In the genomic region with DNA sequence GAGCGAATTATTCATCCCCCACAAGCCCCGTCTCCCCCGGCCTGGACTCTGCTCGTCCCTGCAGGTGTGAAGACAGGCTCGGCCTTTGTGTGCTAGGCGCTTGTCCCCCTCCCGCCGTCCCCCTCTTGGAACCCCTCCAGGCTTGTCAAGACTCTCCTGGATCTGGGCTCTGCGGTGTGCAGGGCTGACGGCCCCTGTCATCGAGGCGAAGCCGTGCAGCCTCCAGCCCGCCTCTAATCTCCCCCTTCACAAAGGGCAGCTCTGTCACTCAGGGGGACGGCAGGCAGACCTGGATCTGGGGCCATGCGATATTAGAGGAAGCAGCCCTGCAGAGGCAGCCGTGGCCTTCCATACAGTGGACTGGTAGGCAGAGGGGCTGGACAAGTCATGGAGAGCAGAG, we compare ENCODE assay signal across 9 mouse cellular contexts. TPM values are rescaled to one million over a fixed set of nuclear protein-coding genes. Genes with fewer than 3 reads are reported as not detected.
DNase-seq lines count a peak whose midpoint lies in the region; ATAC-seq and TF ChIP-seq lines count a peak whose summit lies in the region.
"Had no signal": no experiment of that assay in that cellular context is flagged by ENCODE, and none has a peak within 500 bp of the region (broad histone marks: within the 10 kb centered on the region; RNA-seq: fewer than 3 reads in every experiment).

No protein-coding gene starts in this region.

- H3K4me2 ChIP-seq in liver, embryonic 12.5 days: peak overlapping the region; percentile 43
- no peak overlapping the region for H3K4me2 ChIP-seq in liver, postnatal 0 days (ENCODE audit: low read depth, low read length)
- H3K4me2 ChIP-seq in forebrain, embryonic 11.5 days (ENCODE audit: low read depth, low read length, severe bottlenecking): peak overlapping the region; percentile 36; the same call in 1 of the 2 replicates
- peak overlapping the region; percentile 21; the same call in 1 of the 2 replicates for H3K4me2 ChIP-seq in neural tube, embryonic 14.5 days (ENCODE audit: low read depth, low read length)

- H3K4me3 ChIP-seq in liver, embryonic 12.5 days: no peak overlapping the region
- H3K4me3 ChIP-seq in liver, postnatal 0 days (ENCODE audit: low read depth, low read length): no peak overlapping the region
- no peak overlapping the region for H3K4me3 ChIP-seq in forebrain, embryonic 11.5 days (ENCODE audit: low read depth, low read length)
- H3K4me3 ChIP-seq in limb, embryonic 10.5 days: peak overlapping the region; percentile 18; the same call in 1 of the 2 replicates
- no peak overlapping the region for H3K4me3 ChIP-seq in neural tube, embryonic 14.5 days (ENCODE audit: low read depth, low read length)

- no peak for DNase-seq in liver, postnatal 0 days
- peak; percentile 68 for DNase-seq in forebrain, embryonic 11.5 days (ENCODE audit: low spot score)
- DNase-seq in limb, embryonic 10.5 days (ENCODE audit: low spot score): no peak
- DNase-seq in layer of hippocampus, adult 9-11 months: no peak
- DNase-seq in cerebellum, adult 18-20 months: no peak
- DNase-seq: kidney, adult 11 months had no signal

- H3K9ac ChIP-seq in liver, embryonic 12.5 days: no peak overlapping the region
- H3K9ac ChIP-seq in liver, postnatal 0 days (replicated peaks): no peak overlapping the region
- 0 out of 2 replicates have a peak overlapping the region, but pooled peaks have one; percentile 6 for H3K9ac ChIP-seq in forebrain, embryonic 11.5 days (ENCODE audit: low read length)
- H3K9ac ChIP-seq in neural tube, embryonic 14.5 days (replicated peaks; ENCODE audit: low read depth, low read length): peak overlapping the region; percentile 25; the same call in 1 of the 2 replicates

- peaks cover 18% of the 10 kb centered on the region for H3K4me1 ChIP-seq in liver, embryonic 12.5 days
- peaks cover 5% of the 10 kb centered on the region; the same call in 1 of the 2 replicates for H3K4me1 ChIP-seq in liver, postnatal 0 days (ENCODE audit: insufficient read depth)
- peaks cover 4% of the 10 kb centered on the region; the same call in 1 of the 2 replicates for H3K4me1 ChIP-seq in forebrain, embryonic 11.5 days (replicated peaks; ENCODE audit: control insufficient read depth, insufficient read depth, low read length)
- H3K4me1 ChIP-seq in limb, embryonic 10.5 days: peaks cover 28% of the 10 kb centered on the region
- H3K4me1 ChIP-seq in neural tube, embryonic 14.5 days (ENCODE audit: control insufficient read depth, insufficient read depth, low read length): peaks cover 9% of the 10 kb centered on the region

- no peak for TF ChIP-seq EP300 in liver, postnatal 0 days (IDR thresholded peaks at IDR 0.05; ENCODE audit: low read depth)

- 16% methylated on average over 17 of the region's 17 CpGs for WGBS in liver, embryonic 12.5 days (ENCODE audit: insufficient replicate concordance)
- 21% methylated on average over 17 of the region's 17 CpGs for WGBS in liver, postnatal 0 days (ENCODE audit: insufficient replicate concordance)
- 3% methylated on average over 17 of the region's 17 CpGs for WGBS in forebrain, embryonic 11.5 days
- WGBS in limb, embryonic 10.5 days: 19% methylated on average over 17 of the region's 17 CpGs
- 2% methylated on average over 17 of the region's 17 CpGs for whole genome bisulfite sequencing in neural tube, embryonic 14.5 days

- ATAC-seq in liver, embryonic 12.5 days: no peak
- ATAC-seq in liver, postnatal 0 days: no peak
- peak; percentile 66 for ATAC-seq in forebrain, embryonic 11.5 days (replicated peaks; ENCODE audit: low FRiP score)
- ATAC-seq in neural tube, embryonic 14.5 days (ENCODE audit: low read depth): peak; percentile 54; the same call in 1 of the 2 replicates
- ATAC-seq in inflammation-experienced regulatory T-cells, adult 6 months: no peak

- H3K9me3 ChIP-seq in liver, embryonic 12.5 days (replicated peaks): no peaks in the 10 kb centered on the region
- no peaks in the 10 kb centered on the region for H3K9me3 ChIP-seq in liver, postnatal 0 days (ENCODE audit: low read length)
- H3K9me3 ChIP-seq in forebrain, embryonic 11.5 days (ENCODE audit: control insufficient read depth, low read length): no peaks in the 10 kb centered on the region
- no peaks in the 10 kb centered on the region for H3K9me3 ChIP-seq in limb, embryonic 10.5 days (replicated peaks)
- H3K9me3 ChIP-seq in neural tube, embryonic 14.5 days (ENCODE audit: control insufficient read depth, low read length): no peaks in the 10 kb centered on the region

- TF ChIP-seq CTCF in liver, postnatal 0 days (IDR thresholded peaks at IDR 0.05; ENCODE audit: low read depth): no peak

- peaks cover 44% of the 10 kb centered on the region for H3K27me3 ChIP-seq in liver, embryonic 12.5 days (replicated peaks)
- peaks cover 24% of the 10 kb centered on the region for H3K27me3 ChIP-seq in liver, postnatal 0 days (ENCODE audit: insufficient read depth, low read length)
- H3K27me3 ChIP-seq in forebrain, embryonic 11.5 days (ENCODE audit: control insufficient read depth, insufficient read depth, low read length): no peaks in the 10 kb centered on the region
- peaks cover 57% of the 10 kb centered on the region for H3K27me3 ChIP-seq in limb, embryonic 10.5 days (ENCODE audit: low read depth, poor library complexity, severe bottlenecking)
- H3K27me3 ChIP-seq in neural tube, embryonic 14.5 days (ENCODE audit: control insufficient read depth, insufficient read depth, low read length): no peaks in the 10 kb centered on the region

- H3K27ac ChIP-seq in liver, embryonic 12.5 days: no peak overlapping the region
- no peak overlapping the region for H3K27ac ChIP-seq in liver, postnatal 0 days (ENCODE audit: low read depth)
- H3K27ac ChIP-seq in forebrain, embryonic 11.5 days (ENCODE audit: low read depth, low read length): no peak overlapping the region
- peak overlapping the region; percentile 34; the same call in 1 of the 2 replicates for H3K27ac ChIP-seq in limb, embryonic 10.5 days
- H3K27ac ChIP-seq in neural tube, embryonic 14.5 days (ENCODE audit: low read depth, low read length): no peak overlapping the region

- H3K36me3 ChIP-seq in liver, embryonic 12.5 days: no peaks in the 10 kb centered on the region
- no peaks in the 10 kb centered on the region for H3K36me3 ChIP-seq in liver, postnatal 0 days (replicated peaks; ENCODE audit: insufficient read depth, low read length)
- no peaks in the 10 kb centered on the region for H3K36me3 ChIP-seq in forebrain, embryonic 11.5 days (ENCODE audit: control insufficient read depth, insufficient read depth, low read length)
- H3K36me3 ChIP-seq in limb, embryonic 10.5 days: no peaks in the 10 kb centered on the region
- H3K36me3 ChIP-seq in neural tube, embryonic 14.5 days (ENCODE audit: control insufficient read depth, insufficient read depth, low read length): no peaks in the 10 kb centered on the region

RNA-seq across cellular contexts. Expression of a gene that starts 47.8 kb away (rescaled TPM):
- 241 and 253 TPM in 2 replicates for polyA plus RNA-seq in liver, embryonic 12.5 days (2016; fragmentation: Nextera tagmentation; extraction: Ambion mirVana)
- 102 and 112 TPM in 2 replicates for polyA plus RNA-seq in liver, postnatal 0 days (2015; fragmentation: Nextera tagmentation; extraction: Ambion mirVana)
- polyA plus RNA-seq in forebrain, embryonic 11.5 days (2014; fragmentation: Nextera tagmentation; extraction: Ambion mirVana): 274 and 284 TPM in 2 replicates
- polyA plus RNA-seq in limb, embryonic 10.5 days (2016; fragmentation: Nextera tagmentation; extraction: Ambion mirVana): 324 and 340 TPM in 2 replicates
- 288 and 309 TPM in 2 replicates for polyA plus RNA-seq in neural tube, embryonic 14.5 days (2014; fragmentation: Nextera tagmentation; extraction: Ambion mirVana)
- 100 to 1,000 TPM in 2 of 3 experiments, 10 to 100 TPM in 1; 82.7 to 138 (median 128) TPM for polyA plus RNA-seq in inflammation-experienced regulatory T-cells, adult 6 months (2017; shearing (Covaris generic))

Comparison
In these comparisons a context has a peak if more than half of its experiments do, and no peak if none do; other contexts are left out.
1. ATAC-seq: peak in forebrain, embryonic 11.5 days (single experiment) and neural tube, embryonic 14.5 days (single experiment); none in liver, embryonic 12.5 days (single experiment), liver, postnatal 0 days (single experiment) and inflammation-experienced regulatory T-cells, adult 6 months (single experiment).
2. H3K9ac ChIP-seq: peak in forebrain, embryonic 11.5 days (single experiment) and neural tube, embryonic 14.5 days (single experiment); none in liver, embryonic 12.5 days (single experiment) and liver, postnatal 0 days (single experiment).